Mouse (Mus musculus) limb, embryonic 12.5 days (tissue): ENCODE measurements around the gene Rnase11. TPM values are rescaled to one million over a fixed set of nuclear protein-coding genes. Genes with fewer than 3 reads are reported as not detected.
"Not testable (repeated sequence)": the region's sequence is repeated elsewhere in the genome, so short reads cannot be mapped to it uniquely, and the experiment has no call there.

ENCODE experiments used
- ATAC-seq: fragments of 200-750 bp; cut with Nextera tagmentation; 2 replicates; pipeline ENCODE4 v1.8.0; 2017; ENCODE audit warnings: low read depth, moderate TSS enrichment; ENCODE audit not compliant: insufficient number of reproducible peaks, insufficient read depth, low FRiP score, low TSS enrichment
- H3K27ac ChIP-seq: fragments of 300-500 bp; sonication (generic); 2 replicates; pipeline ENCODE4 v1.5.1; 2016; ENCODE audit warnings: mild to moderate bottlenecking, moderate library complexity
- H3K27me3 ChIP-seq: fragments of 300-500 bp; sonication (generic); 2 replicates; pipeline ENCODE4 v1.6.1; 2016; ENCODE audit warnings: mild to moderate bottlenecking, moderate library complexity
- H3K36me3 ChIP-seq: fragments of 300-500 bp; sonication (generic); 2 replicates; pipeline ENCODE4 v1.6.1; 2016; ENCODE audit warnings: mild to moderate bottlenecking, moderate library complexity
- H3K4me1 ChIP-seq: fragments of 300-500 bp; sonication (generic); replicated peaks from 2 replicates; pipeline ENCODE4 v1.6.1; 2016
- H3K4me2 ChIP-seq: fragments of 300-500 bp; sonication (generic); 2 replicates; pipeline ENCODE4 v1.6.1; 2016; ENCODE audit warnings: mild to moderate bottlenecking, moderate library complexity
- H3K4me3 ChIP-seq: fragments of 300-500 bp; sonication (generic); replicated peaks from 2 replicates; pipeline ENCODE4 v1.5.1; 2016; ENCODE audit warnings: mild to moderate bottlenecking
- H3K9ac ChIP-seq: fragments of 300-500 bp; sonication (generic); replicated peaks from 2 replicates; pipeline ENCODE4 v1.6.1; 2016; ENCODE audit warnings: mild to moderate bottlenecking, moderate library complexity
- H3K9me3 ChIP-seq: fragments of 300-500 bp; sonication (generic); 2 replicates; pipeline ENCODE4 v1.6.1; 2016; ENCODE audit warnings: mild to moderate bottlenecking, moderate library complexity
- WGBS: fragments of 180-500 bp; shearing (Covaris S2); methylation state at CpG from one replicate; pipeline ENCODE4 v1.1.7; 2016; 5-methylcytosine and 5-hydroxymethylcytosine counted together
- polyA plus RNA-seq: library from polyadenylated mRNA; unstranded; fragments of >200 nt; fragmentation: Nextera tagmentation; extraction: Ambion mirVana; gene quantifications from 2 replicates; pipeline ENCODE4 v1.2.1, GENCODE M21; 2016

The Rnase11 gene
- not detected in 2 replicates for polyA plus RNA-seq

DNA sequence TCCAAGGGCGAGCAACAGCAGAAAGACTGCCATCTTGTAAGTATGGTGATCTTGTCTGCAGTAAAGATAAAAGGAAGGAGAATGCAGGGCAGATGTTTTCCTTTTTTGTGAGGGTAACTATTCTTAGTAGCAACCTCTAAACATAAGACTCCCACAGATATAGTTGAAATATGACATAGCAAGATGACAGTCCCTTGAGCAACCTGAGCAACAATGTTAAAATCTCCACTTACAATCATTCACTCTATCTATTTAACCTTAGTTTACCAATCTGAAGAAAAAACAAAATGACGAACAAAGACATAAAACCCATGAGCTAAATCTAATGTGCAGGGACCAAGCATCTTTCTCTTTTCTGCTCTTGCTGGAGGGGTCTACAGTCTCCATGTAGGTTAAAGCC is at the start of gene Rnase11:
Gene Rnase11, minus strand, starts transcription at position 101 of the 400 bp plus-strand sequence.
- no peak within 1 kb of the TSS for H3K4me2 ChIP-seq
- no peak within 1 kb of the TSS for H3K27ac ChIP-seq
- H3K4me1 ChIP-seq: 0 out of 2 replicates have a peak, but pooled peaks cover 5% of the 10 kb centered on the region
- H3K4me3 ChIP-seq: no peak within 1 kb of the TSS
- WGBS: 83% methylated on average over 2 of the region's 2 CpGs
- no peak within 1 kb of the TSS for H3K9ac ChIP-seq
- no peak for ATAC-seq
- H3K9me3 ChIP-seq: no peaks in the 10 kb centered on the region
- H3K27me3 ChIP-seq: no peaks in the 10 kb centered on the region
- H3K36me3 ChIP-seq: no peaks in the 10 kb centered on the region

- H3K4me2 ChIP-seq: no peak overlapping the region
- no peaks in the 10 kb centered on the region for H3K4me1 ChIP-seq
- H3K36me3 ChIP-seq: no peaks in the 10 kb centered on the region
- H3K27me3 ChIP-seq: no peaks in the 10 kb centered on the region
- 95% methylated on average over 11 of the region's 11 CpGs for WGBS
- H3K4me3 ChIP-seq: no peak overlapping the region
- no peaks in the 10 kb centered on the region for H3K9me3 ChIP-seq
- no peak overlapping the region for H3K27ac ChIP-seq
- H3K9ac ChIP-seq: no peak overlapping the region
- ATAC-seq: no peak
These were observed 49.0 kb upstream of the Rnase11 start for GRCm38 (mm10) chr14:51098921-51099320.

DNA sequence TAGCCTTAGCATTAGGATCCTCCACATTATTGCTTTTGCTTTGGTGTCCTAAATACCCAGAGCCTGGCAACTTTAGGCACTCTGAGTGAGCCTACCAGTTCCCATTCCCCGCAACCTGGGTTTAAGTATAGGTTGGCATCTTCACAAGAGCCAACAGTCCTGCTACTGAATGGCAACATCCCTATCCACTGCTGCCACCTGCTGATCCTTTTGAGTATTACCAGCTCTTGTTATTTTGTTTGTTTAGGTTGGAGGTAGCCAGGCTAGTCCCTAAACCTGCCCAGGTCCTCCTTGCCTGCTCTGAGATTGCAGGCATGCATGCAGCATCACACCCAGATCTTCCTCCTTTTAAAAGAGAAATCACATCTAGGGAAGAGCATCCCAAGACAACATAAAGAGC is 48.3 kb upstream of the Rnase11 start:
- 26% methylated on average over 1 of the region's 1 CpGs for WGBS
- H3K4me3 ChIP-seq, H3K9ac ChIP-seq, H3K9me3 ChIP-seq, H3K4me2 ChIP-seq, H3K27me3 ChIP-seq, H3K27ac ChIP-seq, H3K4me1 ChIP-seq, H3K36me3 ChIP-seq: not testable (repeated sequence)
- ATAC-seq: 0 out of 2 replicates have a peak, but pooled peaks have one; percentile 24

- H3K4me1 ChIP-seq: no peaks in the 10 kb centered on the region
- H3K9me3 ChIP-seq: no peaks in the 10 kb centered on the region
- H3K9ac ChIP-seq: no peak overlapping the region
- H3K27ac ChIP-seq: no peak overlapping the region
- no peak overlapping the region for H3K4me3 ChIP-seq
- ATAC-seq: no peak
- no peak overlapping the region for H3K4me2 ChIP-seq
- WGBS: 69% methylated on average over 9 of the region's 9 CpGs
- no peaks in the 10 kb centered on the region for H3K27me3 ChIP-seq
- no peaks in the 10 kb centered on the region for H3K36me3 ChIP-seq
These were observed 46.0 kb upstream of the Rnase11 start for GRCm38 (mm10) chr14:51095736-51096524.

DNA sequence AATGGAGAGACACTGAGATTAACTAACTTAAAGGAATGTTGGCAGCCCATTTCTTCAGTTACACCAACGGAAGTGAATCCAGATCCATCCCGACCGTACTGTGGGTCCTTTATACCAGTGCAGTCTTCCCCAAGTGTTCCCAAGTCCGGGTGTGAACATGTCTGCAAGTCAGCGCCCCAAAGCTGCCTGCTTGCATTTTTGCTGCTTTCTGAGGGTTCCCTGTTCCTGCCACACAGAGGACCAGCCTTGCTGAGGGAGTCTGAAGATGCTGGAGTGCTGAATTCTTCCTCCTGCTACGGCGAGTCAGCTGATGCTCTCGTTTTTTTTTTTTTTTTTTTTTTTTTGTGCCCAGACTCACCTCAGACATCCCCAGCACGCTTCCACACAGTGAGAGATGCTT is 45.0 kb upstream of the Rnase11 start:
- Histone ChIP-seq H3K27ac (no peak overlapping the region), H3K27me3 (no peaks in the 10 kb centered on the region), H3K4me1 (no peaks in the 10 kb centered on the region), H3K36me3 (no peaks in the 10 kb centered on the region), H3K4me3 (no peak overlapping the region), H3K9me3 (no peaks in the 10 kb centered on the region), H3K9ac (no peak overlapping the region), H3K4me2 (no peak overlapping the region)
- ATAC-seq: no peak
- WGBS: 69% methylated on average over 9 of the region's 9 CpGs

- 84% methylated on average over 5 of the region's 5 CpGs for WGBS
These were observed 44.3 kb upstream of the Rnase11 start for GRCm38 (mm10) chr14:51094096-51094875.

GRCm38 (mm10) chr14:51093496-51093895 is 43.5 kb upstream of the Rnase11 start:
- H3K4me2 ChIP-seq: no peak overlapping the region
- H3K9me3 ChIP-seq: no peaks in the 10 kb centered on the region
- H3K4me3 ChIP-seq: no peak overlapping the region
- H3K36me3 ChIP-seq: no peaks in the 10 kb centered on the region
- H3K27ac ChIP-seq: no peak overlapping the region
- no peak for ATAC-seq
- H3K27me3 ChIP-seq: no peaks in the 10 kb centered on the region
- H3K4me1 ChIP-seq: no peaks in the 10 kb centered on the region
- 23% methylated on average over 3 of the region's 3 CpGs for WGBS
- no peak overlapping the region for H3K9ac ChIP-seq

More at GRCm38 (mm10) chr14:51094096-51094875, 44.3 kb upstream of the Rnase11 start:
- Histone ChIP-seq H3K9me3 (no peaks in the 10 kb centered on the region), H3K27me3 (no peaks in the 10 kb centered on the region), H3K4me3 (no peak overlapping the region), H3K4me2 (no peak overlapping the region), H3K9ac (no peak overlapping the region), H3K4me1 (no peaks in the 10 kb centered on the region), H3K27ac (no peak overlapping the region), H3K36me3 (no peaks in the 10 kb centered on the region)
- no peak for ATAC-seq

DNA sequence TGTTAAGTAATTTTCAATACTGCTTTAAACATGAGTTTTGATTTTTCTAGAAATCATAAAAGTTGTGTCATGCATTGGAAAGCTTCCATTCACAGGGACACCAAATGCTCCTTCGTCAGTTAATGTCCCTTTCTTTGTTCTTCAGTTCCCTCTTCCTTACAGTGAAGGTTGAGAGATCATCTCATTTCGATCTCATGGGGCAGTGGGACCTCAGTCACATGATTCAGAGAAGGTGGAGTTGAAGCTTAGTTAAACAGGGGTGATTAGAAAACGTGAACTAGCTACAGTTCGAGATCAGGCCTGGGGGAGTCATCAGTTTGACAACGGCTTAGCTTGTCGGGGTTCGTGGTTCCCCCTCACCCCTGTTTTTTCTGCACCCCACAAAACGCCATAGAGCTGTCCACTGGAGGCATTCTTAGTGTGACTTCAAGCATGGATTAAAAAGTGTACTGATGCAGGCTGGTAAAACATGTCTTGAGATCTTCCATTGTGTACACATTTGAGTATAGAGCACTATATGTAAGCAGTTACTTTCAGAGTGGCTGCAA is 42.2 kb upstream of the Rnase11 start:
- no peaks in the 10 kb centered on the region for H3K27me3 ChIP-seq
- no peak overlapping the region for H3K9ac ChIP-seq
- H3K4me3 ChIP-seq: no peak overlapping the region
- no peak for ATAC-seq
- 0 out of 2 replicates have a peak, but pooled peaks cover 3% of the 10 kb centered on the region for H3K4me1 ChIP-seq
- H3K9me3 ChIP-seq: no peaks in the 10 kb centered on the region
- no peaks in the 10 kb centered on the region for H3K36me3 ChIP-seq
- WGBS: 53% methylated on average over 8 of the region's 8 CpGs
- H3K27ac ChIP-seq: no peak overlapping the region
- peak overlapping the region; percentile 68 for H3K4me2 ChIP-seq

- Histone ChIP-seq H3K27ac (peak within 1 kb of the TSS; percentile 87), H3K9me3 (no peaks in the 10 kb centered on the region), H3K4me2 (peak within 1 kb of the TSS; percentile 68), H3K4me1 (0 out of 2 replicates have a peak, but pooled peaks cover 3% of the 10 kb centered on the region), H3K36me3 (no peaks in the 10 kb centered on the region), H3K4me3 (peak within 1 kb of the TSS; percentile 59), H3K9ac (peak within 1 kb of the TSS; percentile 68), H3K27me3 (no peaks in the 10 kb centered on the region)
- WGBS: 6% methylated on average over 33 of the region's 33 CpGs
- peak; percentile 57; the same call in 1 of the 2 replicates for ATAC-seq
These were observed 41.2 kb upstream of the Rnase11 start, which contains the start of the genes Rnase4 and Ang for GRCm38 (mm10) chr14:51090921-51091900. Rnase4 (plus strand) TSS chr14:51091077. Ang (plus strand) TSS chr14:51091150.

DNA sequence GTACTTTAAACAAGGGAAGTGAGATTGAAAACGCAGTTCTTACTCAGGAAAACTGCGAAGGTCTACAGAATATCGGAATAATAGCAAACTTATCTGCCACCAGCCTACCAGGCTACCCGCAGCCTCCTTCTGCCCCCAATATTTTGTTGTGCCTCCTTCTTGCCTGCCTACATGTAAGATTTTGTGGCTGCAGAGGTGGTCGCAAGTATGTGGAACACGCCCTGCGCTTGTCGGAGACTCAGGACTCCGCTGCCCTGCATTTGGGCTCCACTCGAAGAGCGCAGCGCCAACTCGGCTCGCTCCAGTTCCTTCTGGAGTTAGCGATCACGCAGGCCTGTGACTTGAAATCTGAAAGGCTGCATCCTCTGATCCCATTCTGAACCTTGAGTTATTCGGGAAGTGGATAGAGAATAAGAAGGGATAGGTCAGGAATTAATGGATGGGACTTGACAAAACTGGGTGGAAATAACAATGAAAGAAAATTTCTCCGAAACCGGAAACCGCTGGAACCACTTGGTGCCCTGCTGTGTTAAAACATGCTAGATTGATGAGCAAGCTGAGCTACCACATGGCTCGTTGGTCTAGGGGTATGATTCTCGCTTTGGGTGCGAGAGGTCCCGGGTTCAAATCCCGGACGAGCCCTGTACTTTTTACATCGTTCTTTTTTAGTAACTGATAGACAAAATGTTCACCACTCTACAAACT is 40.3 kb upstream of the Rnase11 start:
- WGBS: under 1% methylated on average over 27 of the region's 27 CpGs
- ATAC-seq: no peak; the same call in 1 of the 2 replicates
- H3K4me2 ChIP-seq: peak overlapping the region; percentile 68
- no peaks in the 10 kb centered on the region for H3K9me3 ChIP-seq
- peak overlapping the region; percentile 87 for H3K27ac ChIP-seq
- H3K27me3 ChIP-seq: no peaks in the 10 kb centered on the region; the same call in 1 of the 2 replicates
- peak overlapping the region; percentile 68 for H3K9ac ChIP-seq
- peak overlapping the region; percentile 59 for H3K4me3 ChIP-seq
- H3K4me1 ChIP-seq: 0 out of 2 replicates have a peak, but pooled peaks cover 3% of the 10 kb centered on the region
- no peaks in the 10 kb centered on the region for H3K36me3 ChIP-seq
